Mouse (Mus musculus): Measurements from ENCODE around the gene Nobox.
A peak's percentile ranks its signal among the peaks of the same experiment; 100 is the strongest.

The Nobox gene

GRCm38 (mm10) chr6:43272597-43272996 is 36.8 kb downstream of the Nobox start:
- peak; percentile 95 for DNase-seq

DNA sequence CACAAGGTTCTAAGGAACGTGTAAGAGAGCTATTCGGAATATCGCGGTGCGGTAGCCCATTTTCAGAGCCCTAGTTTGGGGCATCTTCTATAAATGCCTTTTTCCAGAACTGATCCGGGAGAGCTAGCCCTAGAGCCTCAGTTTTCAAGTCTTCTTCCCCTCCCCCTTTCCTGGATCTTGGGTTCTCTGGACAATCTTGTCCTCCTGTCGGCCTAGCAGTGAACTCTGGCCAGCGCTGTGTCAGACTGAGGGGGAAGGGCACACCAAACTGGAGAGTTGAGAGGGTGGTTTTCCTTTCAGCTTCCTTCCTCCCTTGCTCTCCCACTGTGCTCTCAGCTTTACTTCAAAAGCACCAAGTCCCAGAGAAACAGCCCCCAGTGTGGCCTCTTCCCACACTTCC is 43.0 kb downstream of the Nobox start:
- peak; percentile 94 for DNase-seq

DNA sequence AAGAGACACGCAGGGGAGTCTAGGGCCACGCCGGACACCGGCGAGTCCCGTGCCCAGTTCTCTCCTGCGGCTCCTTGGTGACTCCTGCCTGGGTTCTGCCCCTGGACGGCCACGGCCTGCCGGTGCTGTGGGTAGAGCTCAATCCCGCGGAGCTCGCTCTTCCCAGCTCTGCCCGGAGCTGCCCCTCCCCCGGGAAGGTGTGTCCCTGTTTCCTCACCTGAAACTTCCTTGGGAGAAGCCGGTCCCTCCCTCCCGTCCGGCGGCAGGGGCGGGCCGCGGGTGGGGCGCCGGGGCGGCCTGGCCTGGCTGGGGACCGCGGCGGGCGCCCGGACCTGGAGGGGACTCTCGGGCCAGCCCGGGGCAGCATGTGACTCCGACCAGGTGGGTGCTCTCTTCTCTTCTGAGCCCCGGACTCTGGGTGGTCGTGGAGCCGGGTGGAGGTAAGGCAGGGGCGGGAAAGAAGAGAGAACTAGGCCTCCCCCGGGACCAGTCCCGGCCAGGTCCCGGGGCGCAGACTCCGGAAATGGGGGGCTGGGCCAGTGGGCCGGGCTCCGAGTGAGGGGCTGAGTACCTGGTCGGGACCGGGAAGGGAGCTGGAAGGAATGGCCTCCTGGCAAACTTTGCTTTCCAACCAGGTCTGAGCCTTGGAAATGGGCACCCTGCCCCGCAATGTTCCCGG is 43.9 kb downstream of the Nobox start, which contains the start of gene Arhgef5:
Gene Arhgef5 (plus strand): TSS at position 220 of the 679 bp plus-strand sequence.
- DNase-seq = peak; percentile 97

DNA sequence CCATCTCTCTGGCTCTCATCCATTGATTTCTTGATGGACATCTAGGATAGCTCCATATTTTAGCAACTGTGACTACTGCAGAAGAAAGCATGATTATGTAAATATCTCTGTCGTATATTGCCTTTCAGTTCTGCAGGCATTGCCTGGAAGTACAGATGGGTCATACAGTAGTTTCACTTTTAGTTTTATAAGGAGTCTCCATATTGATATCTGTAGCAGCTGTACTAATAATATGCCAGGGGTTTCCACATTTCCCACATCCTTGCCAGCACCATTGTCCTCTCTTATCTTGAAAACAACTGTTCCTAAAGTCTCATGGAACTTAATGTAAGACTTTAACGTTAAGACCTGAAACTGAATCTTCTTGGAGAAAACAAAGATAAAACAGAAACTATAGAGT is 48.6 kb downstream of the Nobox start:
- DNase-seq = peak; percentile 76

GRCm38 (mm10) chr6:43254193-43254926 is 55.0 kb downstream of the Nobox start:
- DNase-seq = no peak
